Mouse (Mus musculus) intestine, postnatal 0 days (tissue): ENCODE measurements at regions not wholly inside any gene's neighbourhood (a gene's known extent, or its start where the extent isn't known, plus 50 kb on each side); places are given as distances from the start of the nearest gene placed in this dataset.

Source experiments
- ATAC-seq: fragments of 200-750 bp; cut with Nextera tagmentation; 2 replicates; pipeline ENCODE4 v1.8.0; 2017; ENCODE audit warnings: mild to moderate bottlenecking, moderate TSS enrichment, moderate library complexity
- H3K27ac ChIP-seq: fragments of 300-500 bp; sonication (generic); 2 replicates; pipeline ENCODE4 v1.5.1; 2014; ENCODE audit warnings: mild to moderate bottlenecking, low read depth, low read length, moderate library complexity
- H3K27me3 ChIP-seq: fragments of 300-500 bp; sonication (generic); replicated peaks from 2 replicates; pipeline ENCODE4 v1.6.1; 2014; ENCODE audit warnings: low read length, mixed read lengths; ENCODE audit not compliant: control insufficient read depth, insufficient read depth
- H3K36me3 ChIP-seq: fragments of 300-500 bp; sonication (generic); 2 replicates; pipeline ENCODE4 v1.6.1; 2014; ENCODE audit warnings: mild to moderate bottlenecking, moderate library complexity; ENCODE audit not compliant: control insufficient read depth, insufficient read depth
- H3K4me1 ChIP-seq: fragments of 300-500 bp; sonication (generic); replicated peaks from 2 replicates; pipeline ENCODE4 v1.6.1; 2014; ENCODE audit warnings: antibody characterized with exemption, low read length, mixed read lengths; ENCODE audit not compliant: control insufficient read depth, insufficient read depth
- H3K4me2 ChIP-seq: fragments of 300-500 bp; sonication (generic); replicated peaks from 2 replicates; pipeline ENCODE4 v1.6.1; 2014; ENCODE audit warnings: low read depth, mild to moderate bottlenecking, moderate library complexity
- H3K4me3 ChIP-seq: fragments of 300-500 bp; sonication (generic); 2 replicates; pipeline ENCODE4 v1.5.1; 2014; ENCODE audit warnings: low read depth, low read length
- H3K9ac ChIP-seq: fragments of 300-500 bp; sonication (generic); 2 replicates; pipeline ENCODE4 v1.6.1; 2014; ENCODE audit warnings: mild to moderate bottlenecking, low read depth, low read length
- H3K9me3 ChIP-seq: fragments of 300-500 bp; sonication (generic); 2 replicates; pipeline ENCODE4 v1.6.1; 2016; ENCODE audit warnings: mixed run types; ENCODE audit not compliant: control insufficient read depth
- CTCF ChIP-seq: sonication (generic); IDR thresholded peaks from 2 replicates; pipeline ENCODE4 v1.5.1; 2016; ENCODE audit warnings: low read depth, mild to moderate bottlenecking, control low read depth, antibody characterized with exemption, moderate library complexity
- WGBS: fragments of 180-500 bp; shearing (Covaris S2); extraction: QIAGEN DNeasy Blood & Tissue Kit; methylation state at CpG from one replicate; pipeline ENCODE4 v1.1.7; 2014; 5-methylcytosine and 5-hydroxymethylcytosine counted together

- Histone ChIP-seq H3K9ac (no peak overlapping the region), H3K27me3 (no peaks in the 10 kb centered on the region), H3K36me3 (no peaks in the 10 kb centered on the region), H3K27ac (no peak overlapping the region), H3K9me3 (no peaks in the 10 kb centered on the region), H3K4me2 (no peak overlapping the region), H3K4me1 (no peaks in the 10 kb centered on the region), H3K4me3 (no peak overlapping the region)
- 66% methylated on average over 2 of the region's 2 CpGs for WGBS
- no peak for TF ChIP-seq CTCF
- ATAC-seq: no peak
Observed at GRCm38 (mm10) chr4:98282275-98282674, 100.8 kb downstream of the Tm2d1 start.

GRCm38 (mm10) chr4:98258336-98258735, 124.8 kb downstream of the Tm2d1 start:
- H3K9ac ChIP-seq: no peak overlapping the region
- 74% methylated on average over 7 of the region's 7 CpGs for WGBS
- no peaks in the 10 kb centered on the region for H3K4me1 ChIP-seq
- no peak overlapping the region for H3K4me3 ChIP-seq
- TF ChIP-seq CTCF: no peak
- no peaks in the 10 kb centered on the region for H3K9me3 ChIP-seq
- no peaks in the 10 kb centered on the region for H3K27me3 ChIP-seq
- ATAC-seq: no peak
- no peak overlapping the region for H3K4me2 ChIP-seq
- H3K36me3 ChIP-seq: no peaks in the 10 kb centered on the region
- no peak overlapping the region for H3K27ac ChIP-seq

- no peaks in the 10 kb centered on the region for H3K27me3 ChIP-seq
- WGBS: 90% methylated on average over 9 of the region's 9 CpGs
- no peaks in the 10 kb centered on the region for H3K4me1 ChIP-seq
- ATAC-seq: no peak
- no peaks in the 10 kb centered on the region for H3K9me3 ChIP-seq
- TF ChIP-seq CTCF: no peak
- no peak overlapping the region for H3K4me3 ChIP-seq
- H3K9ac ChIP-seq: no peak overlapping the region
- no peak overlapping the region for H3K27ac ChIP-seq
- H3K36me3 ChIP-seq: no peaks in the 10 kb centered on the region
- no peak overlapping the region for H3K4me2 ChIP-seq
Observed at GRCm38 (mm10) chr4:98257711-98258110, 125.4 kb downstream of the Tm2d1 start.

GRCm38 (mm10) chr4:98254856-98255853, 128.0 kb downstream of the Tm2d1 start:
- WGBS: 63% methylated on average over 18 of the region's 18 CpGs

GRCm38 (mm10) chr4:98243941-98244929, 138.9 kb downstream of the Tm2d1 start:
- no peaks in the 10 kb centered on the region for H3K4me1 ChIP-seq
- no peaks in the 10 kb centered on the region for H3K27me3 ChIP-seq
- 14% methylated on average over 15 of the region's 16 CpGs for WGBS
- H3K36me3 ChIP-seq: no peaks in the 10 kb centered on the region
- H3K4me3 ChIP-seq: no peak overlapping the region
- TF ChIP-seq CTCF: no peak
- H3K4me2 ChIP-seq: peak overlapping the region; percentile 33
- no peaks in the 10 kb centered on the region for H3K9me3 ChIP-seq
- no peak for ATAC-seq
- no peak overlapping the region for H3K9ac ChIP-seq
- H3K27ac ChIP-seq: no peak overlapping the region

More at GRCm38 (mm10) chr4:98254856-98255853, 128.0 kb downstream of the Tm2d1 start:
- H3K27ac ChIP-seq: no peak overlapping the region
- H3K4me3 ChIP-seq: no peak overlapping the region
- ATAC-seq: no peak
- no peak overlapping the region for H3K9ac ChIP-seq
- H3K4me1 ChIP-seq: no peaks in the 10 kb centered on the region
- H3K4me2 ChIP-seq: no peak overlapping the region
- H3K36me3 ChIP-seq: no peaks in the 10 kb centered on the region
- TF ChIP-seq CTCF: peak; percentile 53
- H3K9me3 ChIP-seq: no peaks in the 10 kb centered on the region
- H3K27me3 ChIP-seq: no peaks in the 10 kb centered on the region

- Histone ChIP-seq H3K36me3 (no peaks in the 10 kb centered on the region), H3K9me3 (no peaks in the 10 kb centered on the region), H3K27ac (no peak overlapping the region), H3K4me1 (no peaks in the 10 kb centered on the region), H3K4me3 (no peak overlapping the region), H3K9ac (no peak overlapping the region), H3K4me2 (0 out of 2 replicates have a peak overlapping the region, but pooled peaks have one; percentile 33), H3K27me3 (no peaks in the 10 kb centered on the region)
- TF ChIP-seq CTCF: peak; percentile 77
- WGBS: 11% methylated on average over 6 of the region's 6 CpGs
- no peak for ATAC-seq
Observed at GRCm38 (mm10) chr4:98243502-98243901, 139.6 kb downstream of the Tm2d1 start.
